18 mouse cellular contexts compared by ENCODE assay signal in the genomic region with DNA sequence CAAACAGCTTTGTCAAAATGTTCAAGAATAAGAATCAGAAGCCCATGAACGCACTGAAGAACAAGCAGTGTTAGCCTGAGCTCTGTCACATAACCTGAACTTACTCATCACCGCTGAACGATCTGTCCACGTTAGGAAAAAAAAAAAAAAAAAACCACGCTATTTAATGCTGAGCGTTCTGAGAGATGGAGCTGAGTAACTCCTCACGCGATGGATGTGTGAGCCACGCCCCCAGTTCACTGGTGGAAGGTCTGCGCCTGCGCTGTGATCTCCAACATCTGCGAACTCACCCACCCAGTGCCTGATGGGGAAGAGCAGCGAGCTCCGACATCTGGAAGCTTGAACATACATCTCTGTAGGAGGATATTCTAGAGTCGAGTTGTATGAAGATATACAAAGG. TPM values are rescaled to one million over a fixed set of nuclear protein-coding genes. Genes with fewer than 3 reads are reported as not detected.
DNase-seq lines count a peak whose midpoint lies in the region; TF ChIP-seq lines count a peak whose summit lies in the region.
"Had no signal": no experiment of that assay in that cellular context is flagged by ENCODE, and none has a peak within 500 bp of the region (broad histone marks: within the 10 kb centered on the region; RNA-seq: fewer than 3 reads in every experiment).

No protein-coding gene starts in this region.

- dilution Hi-C loops in CH12.LX (cut with MboI; ENCODE audit: extremely low pct_ligation_motif_present, extremely low pct_unique_long_range_greater_than_20kb, low sequenced_read_pairs) = no loop called here

- H3K4me1 ChIP-seq in CH12.LX (ENCODE audit: control insufficient read depth in 1 of 2, insufficient read depth in 2 of 2) = no peaks in the 10 kb centered on the region
- H3K4me1 ChIP-seq: forebrain, embryonic 15.5 days; heart, embryonic 10.5 days; hindbrain, embryonic 13.5 days had no signal

- H3K4me3 ChIP-seq in CH12.LX (replicated peaks in 1 of 3; ENCODE audit: low read depth in 2 of 3, low read length in 2 of 3, poor library complexity in 1 of 3) = no peak overlapping the region
- H3K4me3 ChIP-seq: forebrain, embryonic 15.5 days; heart, embryonic 10.5 days; hindbrain, embryonic 13.5 days had no signal

- TF ChIP-seq POLR2A in CH12.LX (IDR thresholded peaks at IDR 0.05; ENCODE audit: low read depth, low read length) = no peak

- in situ Hi-C loops in CH12.LX (cut with MboI; ENCODE audit: low pct_ligation_motif_present, low pct_unique_long_range_greater_than_20kb, low sequenced_read_pairs) = loop anchor here (25.0 kb wide), 1 partner anchor 142 kb away; the partner anchor contains the start of gene Pls1

- no peak overlapping the region for H3K9ac ChIP-seq in CH12.LX (ENCODE audit: insufficient read depth, low read depth)
- H3K9ac ChIP-seq: forebrain, embryonic 15.5 days; hindbrain, embryonic 13.5 days had no signal

- intact Hi-C loops in heart, postnatal 10 days (cut with DNase I) = loop anchor here (5.0 kb wide), 2 partner anchors 88 to 163 kb away; no protein-coding TSS in a partner anchor

- no peak for TF ChIP-seq RAD21 in CH12.LX (IDR thresholded peaks at IDR 0.05; ENCODE audit: low read depth, low read length)

- no peak for TF ChIP-seq EP300 in CH12.LX (IDR thresholded peaks at IDR 0.05; ENCODE audit: low read length)

- no peaks in the 10 kb centered on the region for H3K79me2 ChIP-seq in CH12.LX (replicated peaks; ENCODE audit: control insufficient read depth, extremely low read depth, insufficient read depth, poor library complexity, severe bottlenecking)

- peak; percentile 46 for DNase-seq in heart, adult 11 months
- no peak for DNase-seq in heart, postnatal 10 days
- DNase-seq in CH12.LX (ENCODE audit: extremely low read depth) (peak; percentile 22), MEL-GATA-1-ER (ENCODE audit: extremely low read depth, low read depth) (peak; percentile 75)
- DNase-seq in layer of hippocampus, postnatal 14 days (ENCODE audit: low spot score in 2 of 2) = no peak
- no peak for DNase-seq in lung, postnatal 36 days
- DNase-seq in ovary, postnatal 14 days (ENCODE audit: low spot score) = no peak
- DNase-seq: adrenal gland, postnatal 14 days; cerebellum, adult 18-20 months; cerebellum, adult 9-11 months; gastrocnemius, postnatal 36 days; heart, adult 18-20 months; heart, postnatal 14 days had no signal

- no peaks in the 10 kb centered on the region for H3K36me3 ChIP-seq in CH12.LX (replicated peaks in 1 of 2; ENCODE audit: control insufficient read depth in 1 of 2, insufficient read depth in 1 of 2, low read length in 1 of 2)
- H3K36me3 ChIP-seq: forebrain, embryonic 15.5 days; heart, embryonic 10.5 days; hindbrain, embryonic 13.5 days had no signal

- H3K27me3 ChIP-seq in CH12.LX (replicated peaks) = no peaks in the 10 kb centered on the region
- H3K27me3 ChIP-seq: forebrain, embryonic 15.5 days; hindbrain, embryonic 13.5 days had no signal

- no peaks in the 10 kb centered on the region for H3K9me3 ChIP-seq in CH12.LX (replicated peaks; ENCODE audit: low read length)
- H3K9me3 ChIP-seq: forebrain, embryonic 15.5 days; heart, embryonic 10.5 days; hindbrain, embryonic 13.5 days had no signal

- H3K27ac ChIP-seq in CH12.LX (ENCODE audit: insufficient read depth, low read depth) = no peak overlapping the region
- H3K27ac ChIP-seq: forebrain, embryonic 15.5 days; heart, embryonic 10.5 days; hindbrain, embryonic 13.5 days; hindbrain, postnatal 0 days had no signal

- H3K4me2 ChIP-seq in CH12.LX (ENCODE audit: insufficient read depth, low read depth, poor library complexity, severe bottlenecking) = peak overlapping the region; percentile 97
- H3K4me2 ChIP-seq: forebrain, embryonic 15.5 days; hindbrain, embryonic 13.5 days had no signal

- TF ChIP-seq CTCF in CH12.LX (conservative IDR thresholded peaks at IDR 0.05 in 1 of 2, IDR thresholded peaks at IDR 0.05 in 1 of 2; ENCODE audit: low read depth in 2 of 2, low read length in 2 of 2) = no peak

TF ChIP-seq in CH12.LX, 34 proteins besides CTCF, POLR2A, EP300 and RAD21:
- TF ChIP-seq MAX (IDR thresholded peaks at IDR 0.05; ENCODE audit: low read length) (peak; percentile 48; the same call in 1 of the 2 replicates), SMC3 (IDR thresholded peaks at IDR 0.05; ENCODE audit: low read depth, low read length) (no peak), MAFK (IDR thresholded peaks at IDR 0.05; ENCODE audit: insufficient replicate concordance, low read length) (no peak), ELF1 (IDR thresholded peaks at IDR 0.05; ENCODE audit: low read depth, low read length) (no peak), NELFE (IDR thresholded peaks at IDR 0.05; ENCODE audit: low read depth, low read length) (no peak), NRF1 (IDR thresholded peaks at IDR 0.05; ENCODE audit: low read depth, low read length) (peak; percentile 81), IRF4 (IDR thresholded peaks at IDR 0.05; ENCODE audit: low read depth, low read length) (no peak), CHD2 (IDR thresholded peaks at IDR 0.05; ENCODE audit: low read length) (no peak), TBP (conservative IDR thresholded peaks at IDR 0.05; ENCODE audit: low read depth, low read length) (no peak), ZC3H11A (IDR thresholded peaks at IDR 0.05; ENCODE audit: low read depth, low read length) (no peak), ZMIZ1 (IDR thresholded peaks at IDR 0.05; ENCODE audit: low read depth, low read length) (no peak), CHD1 (IDR thresholded peaks at IDR 0.05; ENCODE audit: low read depth, low read length) (no peak), BHLHE40 (IDR thresholded peaks at IDR 0.05; ENCODE audit: low read depth, low read length) (peak; percentile 77), JUN (IDR thresholded peaks at IDR 0.05; ENCODE audit: insufficient read depth, low read depth, low read length) (no peak), ZKSCAN1 (IDR thresholded peaks at IDR 0.05; ENCODE audit: borderline replicate concordance, low read depth, low read length) (no peak), USF2 (conservative IDR thresholded peaks at IDR 0.05; ENCODE audit: low read depth, low read length) (no peak), MXI1 (IDR thresholded peaks at IDR 0.05; ENCODE audit: low read depth, low read length) (no peak), ZNF384 (IDR thresholded peaks at IDR 0.05; ENCODE audit: low read depth, low read length) (peak; percentile 60)

RNA-seq across cellular contexts. Expression of gene Trpc1, which starts 55.2 kb away (rescaled TPM):
- total RNA-seq in heart, postnatal 10 days (2021) = 1 to 10 TPM; 8.9 to 9.1 TPM
- total RNA-seq in CH12.LX (2012; rRNA removed) (not detected in 2 replicates), CH12.LX (2014; rRNA removed) (not detected in 2 replicates)
- not detected in 2 replicates for polyA plus RNA-seq in CH12.LX (2012; ENCODE audit: insufficient read length, low read depth)
- 10 to 100 TPM; 47.9 to 48.5 TPM for total RNA-seq in layer of hippocampus, postnatal 14 days (2021)

RNA-seq across cellular contexts. Expression of gene Pcolce2, which starts 57.6 kb away (rescaled TPM):
- total RNA-seq in heart, postnatal 10 days (2021) = 10 to 100 TPM; 27.3 to 29.3 TPM
- total RNA-seq in CH12.LX (2012; rRNA removed) (0.04 TPM in 1 of 2 replicates, not detected in the other), CH12.LX (2014; rRNA removed) (not detected in 2 replicates)
- 0.11 TPM in 1 of 2 replicates, not detected in the other for polyA plus RNA-seq in CH12.LX (2012; ENCODE audit: insufficient read length, low read depth)
- total RNA-seq in layer of hippocampus, postnatal 14 days (2021) = 1 to 10 TPM; 4.2 to 4.9 TPM
- total RNA-seq: hematopoietic stem cell, adult 5-6 weeks had no signal

Comparison
In these comparisons a context has a peak if more than half of its experiments do, and no peak if none do; other contexts are left out.
1. DNase-seq: peak in heart, adult 11 months (single experiment), CH12.LX (single experiment) and MEL-GATA-1-ER (single experiment); none in heart, postnatal 10 days (0 of 2), layer of hippocampus, postnatal 14 days (0 of 2), lung, postnatal 36 days (single experiment) and ovary, postnatal 14 days (single experiment).
2. RNA of gene Trpc1, which starts 55.2 kb away (total RNA-seq): 47.9 to 48.5 TPM in layer of hippocampus, postnatal 14 days and 8.9 to 9.1 TPM in heart, postnatal 10 days; not detected in CH12.LX; every median in the first group is over 4 times any median in the second.
3. RNA of gene Pcolce2, which starts 57.6 kb away (total RNA-seq): 27.3 to 29.3 TPM in heart, postnatal 10 days and 4.2 to 4.9 TPM in layer of hippocampus, postnatal 14 days; 0.04 TPM in CH12.LX; every median in the first group is over 4 times any median in the second.